Mouse (Mus musculus): ENCODE measurements around the gene Fam53b.

Fam53b gene

GRCm38 (mm10) chr7:132812619-132813415 is 869 bp downstream of the Fam53b start:
- in situ Hi-C loops (cut with MboI; ENCODE audit: unreplicated experiment in 2 of 2): loop anchor here in 1 of 2 experiments (10.0 kb wide), 1 partner anchor 72 kb away; no protein-coding TSS in a partner anchor

GRCm38 (mm10) chr7:132811716-132812618 is 1.7 kb downstream of the Fam53b start:
- in situ Hi-C loops (cut with MboI; ENCODE audit: unreplicated experiment in 2 of 2): loop anchor here in 1 of 2 experiments (10.0 kb wide), 1 partner anchor 73 kb away; no protein-coding TSS in a partner anchor

GRCm38 (mm10) chr7:132810879-132811278 is 2.8 kb downstream of the Fam53b start:
- in situ Hi-C loops (cut with MboI; ENCODE audit: unreplicated experiment in 2 of 2): loop anchor here in 1 of 2 experiments (10.0 kb wide), 1 partner anchor 74 kb away; no protein-coding TSS in a partner anchor

DNA sequence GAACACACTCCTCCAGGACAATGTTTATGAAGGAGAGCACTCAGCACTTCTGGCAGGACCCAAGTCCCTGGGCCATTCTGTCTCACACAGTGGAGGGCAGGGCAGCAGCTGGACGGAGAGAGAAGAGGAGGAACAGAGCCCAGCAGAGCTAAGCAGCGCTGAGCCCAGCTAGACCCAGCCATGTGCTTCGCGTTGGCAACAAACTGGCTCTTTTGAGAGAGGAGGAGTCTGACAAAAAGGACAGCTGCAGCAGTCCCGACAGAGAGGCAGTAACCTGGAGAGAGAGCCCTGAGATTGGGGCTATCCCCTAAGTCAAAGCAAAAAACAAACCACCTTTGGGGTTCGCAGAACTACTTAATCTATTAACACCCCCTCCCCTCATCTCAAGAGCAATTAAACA is 3.3 kb downstream of the Fam53b start:
- in situ Hi-C loops (cut with MboI; ENCODE audit: unreplicated experiment in 2 of 2): loop anchor here in 1 of 2 experiments (10.0 kb wide), 1 partner anchor 74 kb away; no protein-coding TSS in a partner anchor

DNA sequence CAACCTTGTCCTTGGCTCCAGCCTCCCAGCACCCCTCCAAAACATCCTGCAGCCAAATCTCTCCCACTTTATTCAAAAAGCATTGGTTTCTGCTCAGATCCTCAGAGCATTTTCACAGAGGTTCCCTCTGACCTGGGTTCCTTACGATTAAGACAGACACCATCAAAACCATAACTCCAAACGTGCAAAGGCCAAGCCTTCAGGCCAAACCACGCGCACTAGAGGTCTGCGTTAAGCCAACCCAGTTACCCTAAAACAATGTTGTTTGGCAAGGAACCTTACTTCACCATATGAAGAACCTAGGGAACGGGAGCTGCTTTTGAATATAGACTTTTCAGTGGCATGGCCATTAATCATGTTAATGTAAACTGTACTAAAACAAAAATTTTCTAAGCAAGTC is 4.0 kb downstream of the Fam53b start:
- in situ Hi-C loops (cut with MboI; ENCODE audit: unreplicated experiment in 2 of 2): loop anchor here (5.0 to 10.0 kb wide), 3 partner anchors 62 to 152 kb away; no protein-coding TSS in a partner anchor

- in situ Hi-C loops (cut with MboI; ENCODE audit: unreplicated experiment in 2 of 2): loop anchor here (5.0 kb wide), 2 partner anchors 62 to 152 kb away; no protein-coding TSS in a partner anchor
These were observed 4.6 kb downstream of the Fam53b start for GRCm38 (mm10) chr7:132808841-132809682.

DNA sequence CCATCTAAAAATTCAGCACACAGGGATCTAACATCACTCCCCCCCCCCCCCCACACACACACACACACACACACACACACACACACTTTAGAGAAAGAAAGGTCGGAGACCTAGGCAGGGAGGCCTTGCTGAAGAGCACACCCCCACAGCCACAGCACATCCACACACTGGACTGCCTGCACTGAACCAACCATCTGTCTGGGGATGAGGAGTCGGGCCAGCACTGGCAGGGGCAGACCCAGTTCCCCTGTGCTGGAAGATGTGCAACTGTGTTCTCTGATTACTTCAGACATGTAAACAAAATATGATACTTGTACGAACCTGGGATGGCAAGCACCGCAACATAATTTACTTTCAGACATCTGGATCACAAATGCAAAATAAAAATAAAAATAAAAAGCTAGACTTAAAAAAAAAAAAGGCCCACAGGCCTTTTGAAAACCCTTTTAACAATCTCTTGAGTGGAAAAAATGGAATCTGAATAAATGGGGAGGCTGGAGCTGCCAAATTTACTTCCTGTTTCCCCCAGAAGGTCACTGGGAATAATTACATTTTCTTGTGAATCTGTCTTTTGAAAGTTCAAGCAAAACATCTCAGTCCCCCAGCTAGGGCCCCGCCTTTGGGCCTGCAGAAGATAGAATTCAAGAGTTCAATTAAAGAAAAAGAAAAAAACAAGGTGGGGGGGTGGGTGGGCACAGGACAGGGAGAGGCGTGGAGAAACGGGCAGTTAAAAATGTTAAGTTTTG is 5.5 kb downstream of the Fam53b start:
- in situ Hi-C loops (cut with MboI; ENCODE audit: unreplicated experiment in 2 of 2): loop anchor here (5.0 kb wide), 2 partner anchors 61 to 151 kb away; no protein-coding TSS in a partner anchor

GRCm38 (mm10) chr7:132806926-132807857 is 6.5 kb downstream of the Fam53b start:
- in situ Hi-C loops (cut with MboI; ENCODE audit: unreplicated experiment in 2 of 2): loop anchor here (5.0 kb wide), 2 partner anchors 60 to 150 kb away; no protein-coding TSS in a partner anchor

GRCm38 (mm10) chr7:132806286-132806685 is 7.4 kb downstream of the Fam53b start:
- in situ Hi-C loops (cut with MboI; ENCODE audit: unreplicated experiment in 2 of 2): loop anchor here (5.0 kb wide), 2 partner anchors 59 to 149 kb away; no protein-coding TSS in a partner anchor

- in situ Hi-C loops (cut with MboI; ENCODE audit: unreplicated experiment in 2 of 2): loop anchor here (5.0 kb wide), 3 partner anchors 38 to 148 kb away; no protein-coding TSS in a partner anchor
These were observed 8.7 kb downstream of the Fam53b start for GRCm38 (mm10) chr7:132804951-132805350.

- in situ Hi-C loops (cut with MboI; ENCODE audit: unreplicated experiment in 2 of 2): loop anchor here in 1 of 2 experiments (5.0 kb wide), 1 partner anchor 37 kb away; no protein-coding TSS in a partner anchor
These were observed 9.2 kb downstream of the Fam53b start for GRCm38 (mm10) chr7:132804461-132804860.

- in situ Hi-C loops (cut with MboI; ENCODE audit: unreplicated experiment in 2 of 2): loop anchor here in 1 of 2 experiments (5.0 kb wide), 1 partner anchor 37 kb away; no protein-coding TSS in a partner anchor
These were observed 9.7 kb downstream of the Fam53b start for GRCm38 (mm10) chr7:132803962-132804361.

DNA sequence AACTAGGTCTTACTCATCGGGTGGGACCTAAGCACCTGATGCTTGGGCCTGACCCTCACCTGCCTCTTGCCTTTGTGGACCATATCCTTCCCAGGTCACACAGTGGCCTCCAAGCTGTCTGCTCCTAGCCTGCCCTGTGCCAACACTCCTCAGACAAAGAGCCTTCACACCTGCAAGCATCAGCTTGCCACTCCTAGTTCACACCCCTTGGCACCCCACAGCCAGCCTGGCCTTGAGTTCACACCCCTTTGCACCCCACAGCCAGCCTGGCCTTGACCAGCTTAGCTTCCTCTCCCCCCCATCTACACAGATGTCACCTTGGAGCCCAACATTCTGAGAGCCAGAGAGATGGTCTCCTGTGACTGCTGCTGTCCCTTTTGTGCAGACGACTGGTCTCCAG is 10.3 kb downstream of the Fam53b start:
- in situ Hi-C loops (cut with MboI; ENCODE audit: unreplicated experiment in 2 of 2): loop anchor here in 1 of 2 experiments (5.0 kb wide), 1 partner anchor 36 kb away; no protein-coding TSS in a partner anchor

DNA sequence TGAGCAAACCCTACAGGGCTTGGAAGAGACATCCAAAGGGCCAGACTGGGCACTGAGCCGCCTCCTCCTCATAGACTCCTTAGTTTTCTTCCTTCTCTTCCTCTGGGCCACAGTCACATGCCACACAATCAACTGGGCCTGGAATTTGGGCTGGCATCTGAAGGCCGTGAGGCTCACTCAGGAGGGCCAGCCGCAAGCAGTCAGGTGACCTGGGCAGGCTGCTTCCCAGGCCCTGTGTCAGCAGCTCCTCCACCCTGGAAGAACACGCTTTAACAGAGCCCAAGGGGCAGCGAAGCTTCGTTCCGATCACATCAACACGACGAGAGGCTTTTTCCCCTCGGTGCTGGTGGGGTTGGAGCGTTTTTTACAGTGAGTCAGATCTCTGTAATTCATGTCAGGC is 11.0 kb downstream of the Fam53b start:
- in situ Hi-C loops (cut with MboI; ENCODE audit: unreplicated experiment in 2 of 2): loop anchor here in 1 of 2 experiments (5.0 kb wide), 1 partner anchor 35 kb away; no protein-coding TSS in a partner anchor

DNA sequence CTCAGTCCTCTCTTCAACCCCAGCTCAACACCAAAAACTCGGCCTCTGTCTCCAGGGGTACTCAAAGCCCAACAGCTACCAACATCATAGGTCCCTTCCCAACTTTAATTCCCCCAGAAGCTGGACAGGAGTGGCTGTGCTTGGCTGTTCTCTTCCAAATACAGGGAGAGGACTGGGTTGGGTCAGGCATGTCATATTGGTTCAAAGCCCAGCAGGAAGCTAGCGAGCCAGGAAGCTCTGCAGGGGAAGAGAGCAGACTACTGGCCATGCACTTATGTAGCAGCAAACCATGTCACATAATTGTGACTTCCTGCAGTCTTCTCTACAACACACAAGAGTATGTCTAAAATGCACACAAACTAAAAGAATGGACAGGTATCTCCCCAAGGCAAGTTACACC is 11.6 kb downstream of the Fam53b start:
- in situ Hi-C loops (cut with MboI; ENCODE audit: unreplicated experiment in 2 of 2): loop anchor here in 1 of 2 experiments (5.0 kb wide), 1 partner anchor 35 kb away; no protein-coding TSS in a partner anchor

DNA sequence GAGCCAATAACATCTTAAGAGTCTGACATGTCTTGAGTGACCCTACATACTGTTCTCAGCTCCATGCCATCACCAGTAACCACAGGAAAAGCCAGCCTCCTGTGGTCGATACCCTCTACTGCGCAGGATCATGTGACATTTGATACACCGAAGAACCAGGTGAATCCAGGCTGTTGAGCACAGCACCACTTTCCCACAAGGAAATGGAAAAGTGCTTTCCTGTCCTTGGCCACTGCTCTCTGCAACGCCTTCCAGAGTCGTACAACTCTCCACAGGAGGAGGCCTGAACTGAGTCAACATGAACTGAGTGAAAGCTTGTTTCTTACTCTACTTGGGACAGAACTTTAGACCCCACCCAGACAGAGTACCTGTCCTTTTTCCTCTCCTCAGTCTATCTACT is 12.2 kb downstream of the Fam53b start:
- in situ Hi-C loops (cut with MboI; ENCODE audit: unreplicated experiment in 2 of 2): loop anchor here in 1 of 2 experiments (5.0 kb wide), 1 partner anchor 34 kb away; no protein-coding TSS in a partner anchor

DNA sequence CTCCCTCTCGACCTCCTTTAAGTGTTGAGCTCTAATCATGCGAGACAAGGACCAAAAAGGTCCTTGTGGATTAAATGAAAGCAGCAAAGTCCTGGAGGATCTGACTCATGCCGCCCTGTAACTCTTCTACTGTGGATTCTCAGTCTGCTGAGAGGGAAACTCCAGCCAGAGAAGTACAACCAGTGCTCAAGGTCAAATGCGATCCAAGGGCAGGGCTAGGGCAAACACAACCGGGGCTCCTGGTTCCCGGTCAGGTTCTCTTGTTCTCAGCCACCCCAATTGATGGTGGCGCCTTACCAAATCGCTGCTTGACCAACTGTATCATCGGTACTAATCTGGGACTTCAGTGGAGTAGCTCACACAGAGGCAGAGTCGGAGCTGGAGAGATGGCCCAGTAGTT is 12.8 kb downstream of the Fam53b start:
- in situ Hi-C loops (cut with MboI; ENCODE audit: unreplicated experiment in 2 of 2): loop anchor here in 1 of 2 experiments (5.0 kb wide), 1 partner anchor 34 kb away; no protein-coding TSS in a partner anchor

All from v-Abl transformed pro-B cells (cell line).